Mouse (Mus musculus): ENCODE results near the gene Tmem248.
A peak's percentile ranks its signal among the peaks of the same experiment; 100 is the strongest.

DNA sequence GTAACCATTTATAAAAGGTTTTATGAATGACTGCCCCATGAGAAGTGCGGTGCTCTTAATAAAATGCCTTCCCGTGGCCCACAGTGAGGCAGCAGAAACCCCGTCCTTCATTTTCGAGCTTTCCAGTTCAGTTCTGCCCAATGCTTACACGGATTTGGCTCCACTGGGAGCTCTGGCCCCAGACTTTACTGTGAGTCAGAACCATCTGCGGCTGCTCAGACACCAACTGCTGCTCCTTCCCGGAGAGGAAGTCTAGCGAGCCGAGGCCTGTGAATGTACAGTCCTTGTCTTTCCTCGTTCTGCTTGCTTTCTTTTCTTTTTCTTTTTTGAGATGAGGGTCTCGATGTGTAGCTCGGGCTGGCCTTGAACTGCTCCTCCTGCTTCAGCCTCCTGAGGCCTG is 73.9 kb downstream of the Tmem248 start:
- no peak for TF ChIP-seq CTCF (IDR thresholded peaks at IDR 0.05; ENCODE audit: extremely low read depth, insufficient read depth, low read length)
- 0 out of 2 replicates have a peak, but pooled peaks have one; percentile 11 for TF ChIP-seq POLR2A (IDR thresholded peaks at IDR 0.05; ENCODE audit: extremely low read depth, insufficient read depth, low read length)

Data from cortical plate, adult 2 months (tissue).